Mouse (Mus musculus) midbrain, embryonic 12.5 days (tissue): ENCODE results near the gene Osbpl3. TPM values are rescaled to one million over a fixed set of nuclear protein-coding genes. Genes with fewer than 3 reads are reported as not detected.

ENCODE experiments used
- ATAC-seq: fragments of 200-750 bp; cut with Nextera tagmentation; 2 replicates; pipeline ENCODE4 v1.8.0; 2017; ENCODE audit warnings: low read depth, moderate TSS enrichment, moderate library complexity; ENCODE audit not compliant: low FRiP score
- H3K27ac ChIP-seq: fragments of 300-500 bp; sonication (generic); replicated peaks from 2 replicates; pipeline ENCODE4 v1.5.1; 2016; ENCODE audit warnings: mild to moderate bottlenecking
- H3K27me3 ChIP-seq: fragments of 300-500 bp; sonication (generic); 2 replicates; pipeline ENCODE4 v1.6.1; 2016; ENCODE audit warnings: mild to moderate bottlenecking
- H3K36me3 ChIP-seq: fragments of 300-500 bp; sonication (generic); 2 replicates; pipeline ENCODE4 v1.6.1; 2016
- H3K4me1 ChIP-seq: fragments of 300-500 bp; sonication (generic); 2 replicates; pipeline ENCODE4 v1.6.1; 2016
- H3K4me2 ChIP-seq: fragments of 300-500 bp; sonication (generic); replicated peaks from 2 replicates; pipeline ENCODE4 v1.6.1; 2016; ENCODE audit warnings: mild to moderate bottlenecking, moderate library complexity
- H3K4me3 ChIP-seq: fragments of 300-500 bp; sonication (generic); 2 replicates; pipeline ENCODE4 v1.5.1; 2016; ENCODE audit warnings: mild to moderate bottlenecking
- H3K9ac ChIP-seq: fragments of 300-500 bp; sonication (generic); replicated peaks from 2 replicates; pipeline ENCODE4 v1.6.1; 2016; ENCODE audit warnings: mild to moderate bottlenecking, moderate library complexity
- H3K9me3 ChIP-seq: fragments of 300-500 bp; sonication (generic); 2 replicates; pipeline ENCODE4 v1.6.1; 2016; ENCODE audit warnings: mild to moderate bottlenecking
- WGBS: fragments of 180-500 bp; shearing (Covaris S2); methylation state at CpG from one replicate; pipeline ENCODE4 v1.1.7; 2016; 5-methylcytosine and 5-hydroxymethylcytosine counted together
- polyA plus RNA-seq: library from polyadenylated mRNA; unstranded; fragments of >200 nt; fragmentation: Nextera tagmentation; extraction: Ambion mirVana; gene quantifications from 2 replicates; pipeline ENCODE4 v1.2.1, GENCODE M21; 2016

The Osbpl3 gene
- polyA plus RNA-seq, 1 experiment from 2014 or later: 9.5 TPM

GRCm38 (mm10) chr6:50336376-50336775 lies 119.6 kb downstream of the Osbpl3 start:
- H3K9me3 ChIP-seq: no peaks in the 10 kb centered on the region
- H3K4me2 ChIP-seq: no peak overlapping the region
- no peak overlapping the region for H3K9ac ChIP-seq
- H3K27ac ChIP-seq: no peak overlapping the region
- no peaks in the 10 kb centered on the region for H3K36me3 ChIP-seq
- 93% methylated on average over 2 of the region's 2 CpGs for WGBS
- ATAC-seq: no peak
- no peaks in the 10 kb centered on the region for H3K4me1 ChIP-seq
- H3K27me3 ChIP-seq: no peaks in the 10 kb centered on the region
- H3K4me3 ChIP-seq: no peak overlapping the region

- H3K36me3 ChIP-seq: no peaks in the 10 kb centered on the region
- no peaks in the 10 kb centered on the region for H3K9me3 ChIP-seq
- no peak overlapping the region for H3K27ac ChIP-seq
- H3K4me2 ChIP-seq: no peak overlapping the region
- H3K27me3 ChIP-seq: no peaks in the 10 kb centered on the region
- no peak for ATAC-seq
- WGBS: 91% methylated on average over 15 of the region's 15 CpGs
- no peak overlapping the region for H3K9ac ChIP-seq
- no peaks in the 10 kb centered on the region for H3K4me1 ChIP-seq
- H3K4me3 ChIP-seq: no peak overlapping the region
Measured at GRCm38 (mm10) chr6:50334846-50335821, 120.9 kb downstream of the Osbpl3 start.

- WGBS: 86% methylated on average over 6 of the region's 6 CpGs
- no peak overlapping the region for H3K27ac ChIP-seq
- H3K4me3 ChIP-seq: no peak overlapping the region
- no peak for ATAC-seq
- H3K9me3 ChIP-seq: no peaks in the 10 kb centered on the region
- H3K9ac ChIP-seq: no peak overlapping the region
- H3K4me1 ChIP-seq: 0 out of 2 replicates have a peak, but pooled peaks cover 3% of the 10 kb centered on the region
- no peak overlapping the region for H3K4me2 ChIP-seq
- no peaks in the 10 kb centered on the region for H3K36me3 ChIP-seq
- H3K27me3 ChIP-seq: no peaks in the 10 kb centered on the region
Measured at GRCm38 (mm10) chr6:50333346-50333745, 122.7 kb downstream of the Osbpl3 start.

GRCm38 (mm10) chr6:50331477-50331876 lies 124.5 kb downstream of the Osbpl3 start:
- Histone ChIP-seq H3K27ac (no peak overlapping the region), H3K9me3 (no peaks in the 10 kb centered on the region), H3K4me2 (no peak overlapping the region), H3K9ac (no peak overlapping the region), H3K36me3 (no peaks in the 10 kb centered on the region), H3K27me3 (no peaks in the 10 kb centered on the region), H3K4me1 (0 out of 2 replicates have a peak, but pooled peaks cover 3% of the 10 kb centered on the region), H3K4me3 (no peak overlapping the region)
- WGBS: 86% methylated on average over 2 of the region's 2 CpGs
- no peak for ATAC-seq

- 0 out of 2 replicates have a peak, but pooled peaks cover 3% of the 10 kb centered on the region for H3K4me1 ChIP-seq
- H3K4me3 ChIP-seq: no peak overlapping the region
- 80% methylated on average over 8 of the region's 8 CpGs for WGBS
- H3K4me2 ChIP-seq: no peak overlapping the region
- H3K9me3 ChIP-seq: no peaks in the 10 kb centered on the region
- ATAC-seq: no peak
- no peak overlapping the region for H3K27ac ChIP-seq
- no peaks in the 10 kb centered on the region for H3K27me3 ChIP-seq
- H3K36me3 ChIP-seq: no peaks in the 10 kb centered on the region
- H3K9ac ChIP-seq: no peak overlapping the region
Measured at GRCm38 (mm10) chr6:50329380-50329779, 126.6 kb downstream of the Osbpl3 start.

- no peaks in the 10 kb centered on the region for H3K36me3 ChIP-seq
- no peaks in the 10 kb centered on the region for H3K27me3 ChIP-seq
- no peak overlapping the region for H3K4me2 ChIP-seq
- no peak overlapping the region for H3K9ac ChIP-seq
- H3K4me1 ChIP-seq: 0 out of 2 replicates have a peak, but pooled peaks cover 3% of the 10 kb centered on the region
- 40% methylated on average over 7 of the region's 7 CpGs for WGBS
- no peak overlapping the region for H3K27ac ChIP-seq
- no peak overlapping the region for H3K4me3 ChIP-seq
- H3K9me3 ChIP-seq: no peaks in the 10 kb centered on the region
- no peak for ATAC-seq
Measured at GRCm38 (mm10) chr6:50328901-50329300, 127.1 kb downstream of the Osbpl3 start.

- Histone ChIP-seq H3K36me3 (no peaks in the 10 kb centered on the region), H3K27me3 (no peaks in the 10 kb centered on the region), H3K4me3 (no peak overlapping the region), H3K4me2 (no peak overlapping the region), H3K27ac (no peak overlapping the region), H3K9me3 (no peaks in the 10 kb centered on the region), H3K9ac (no peak overlapping the region), H3K4me1 (0 out of 2 replicates have a peak, but pooled peaks cover 3% of the 10 kb centered on the region)
- no peak for ATAC-seq
- WGBS: 87% methylated on average over 4 of the region's 4 CpGs
Measured at GRCm38 (mm10) chr6:50326192-50326591, 129.8 kb downstream of the Osbpl3 start.

GRCm38 (mm10) chr6:50325485-50325884 lies 130.5 kb downstream of the Osbpl3 start:
- Histone ChIP-seq H3K27ac (no peak overlapping the region), H3K4me3 (no peak overlapping the region), H3K27me3 (no peaks in the 10 kb centered on the region), H3K9ac (no peak overlapping the region), H3K4me1 (0 out of 2 replicates have a peak, but pooled peaks cover 3% of the 10 kb centered on the region), H3K36me3 (no peaks in the 10 kb centered on the region), H3K9me3 (no peaks in the 10 kb centered on the region), H3K4me2 (no peak overlapping the region)
- WGBS: 88% methylated on average over 9 of the region's 9 CpGs
- no peak for ATAC-seq

GRCm38 (mm10) chr6:50322631-50323030 lies 133.4 kb downstream of the Osbpl3 start:
- Histone ChIP-seq H3K27me3 (no peaks in the 10 kb centered on the region), H3K4me1 (peaks cover 12% of the 10 kb centered on the region)
- WGBS: 61% methylated on average over 9 of the region's 9 CpGs

GRCm38 (mm10) chr6:50321739-50322138 lies 134.3 kb downstream of the Osbpl3 start:
- 85% methylated on average over 6 of the region's 6 CpGs for WGBS
- no peaks in the 10 kb centered on the region for H3K9me3 ChIP-seq

More at GRCm38 (mm10) chr6:50322631-50323030, 133.4 kb downstream of the Osbpl3 start:
- no peak for ATAC-seq
- Histone ChIP-seq H3K36me3 (no peaks in the 10 kb centered on the region), H3K4me2 (no peak overlapping the region), H3K9ac (no peak overlapping the region), H3K27ac (no peak overlapping the region), H3K4me3 (no peak overlapping the region), H3K9me3 (no peaks in the 10 kb centered on the region)

GRCm38 (mm10) chr6:50318590-50319172 lies 137.3 kb downstream of the Osbpl3 start:
- no peak for ATAC-seq
- Histone ChIP-seq H3K36me3 (no peaks in the 10 kb centered on the region), H3K9me3 (no peaks in the 10 kb centered on the region), H3K27ac (peak overlapping the region; percentile 20; the same call in 1 of the 2 replicates), H3K9ac (no peak overlapping the region), H3K4me2 (no peak overlapping the region), H3K4me1 (peaks cover 14% of the 10 kb centered on the region), H3K27me3 (no peaks in the 10 kb centered on the region), H3K4me3 (no peak overlapping the region)
- WGBS: 68% methylated on average over 7 of the region's 7 CpGs

More at GRCm38 (mm10) chr6:50321739-50322138, 134.3 kb downstream of the Osbpl3 start:
- no peaks in the 10 kb centered on the region for H3K36me3 ChIP-seq
- no peaks in the 10 kb centered on the region for H3K27me3 ChIP-seq
- no peak overlapping the region for H3K4me2 ChIP-seq
- no peak overlapping the region for H3K9ac ChIP-seq
- no peak overlapping the region for H3K4me3 ChIP-seq
- no peak overlapping the region for H3K27ac ChIP-seq
- H3K4me1 ChIP-seq: peaks cover 14% of the 10 kb centered on the region
- ATAC-seq: no peak

GRCm38 (mm10) chr6:50318150-50318549 lies 137.9 kb downstream of the Osbpl3 start:
- no peak overlapping the region for H3K4me3 ChIP-seq
- WGBS: 77% methylated on average over 2 of the region's 2 CpGs
- H3K36me3 ChIP-seq: no peaks in the 10 kb centered on the region
- peaks cover 14% of the 10 kb centered on the region for H3K4me1 ChIP-seq
- no peak for ATAC-seq
- 0 out of 2 replicates have a peak overlapping the region, but pooled peaks have one; percentile 20 for H3K27ac ChIP-seq
- no peaks in the 10 kb centered on the region for H3K9me3 ChIP-seq
- no peak overlapping the region for H3K4me2 ChIP-seq
- no peaks in the 10 kb centered on the region for H3K27me3 ChIP-seq
- no peak overlapping the region for H3K9ac ChIP-seq
